Comparison of ENCODE assay signal across 16 mouse cellular contexts in genomic region chr9:124121387-124122184, GRCm38 (mm10). TPM values are rescaled to one million over a fixed set of nuclear protein-coding genes. Genes with fewer than 3 reads are reported as not detected.
DNase-seq lines count a peak whose midpoint lies in the region; TF ChIP-seq lines count a peak whose summit lies in the region.
"Had no signal": no experiment of that assay in that cellular context is flagged by ENCODE, and none has a peak within 500 bp of the region (broad histone marks: within the 10 kb centered on the region; RNA-seq: fewer than 3 reads in every experiment).

Ccr5 (plus strand) TSS chr9:124121543.

- H3K4me1 ChIP-seq in bone marrow macrophage, adult 2 months (ENCODE audit: control insufficient read depth, insufficient read depth, low read length), result peaks cover 22% of the 10 kb centered on the region
- H3K4me1 ChIP-seq in heart, embryonic 10.5 days, result no peaks in the 10 kb centered on the region; the same call in 1 of the 2 replicates
- H3K4me1 ChIP-seq: kidney, embryonic 15.5 days had no signal

- H3K27me3 ChIP-seq in heart, embryonic 10.5 days (ENCODE audit: insufficient read depth, poor library complexity, severe bottlenecking), result no peaks in the 10 kb centered on the region
- H3K27me3 ChIP-seq: kidney, embryonic 15.5 days; liver, embryonic 12.5 days had no signal

- DNase-seq in spleen, postnatal 36 days (ENCODE audit: low spot score in 2 of 2), result peak; percentile 35 to 37
- no peak for DNase-seq in spleen, postnatal 4 days (ENCODE audit: low spot score in 2 of 2)
- DNase-seq in naive thymus-derived CD4-positive, alpha-beta T cell, adult 2 months (ENCODE audit: low read depth), result peak; percentile 65
- peak; percentile 23 for DNase-seq in thymus, postnatal 4 days
- DNase-seq in gastrocnemius, postnatal 10 days, result no peak
- no peak for DNase-seq in cerebellum, postnatal 10 days
- DNase-seq in heart, embryonic 10.5 days (ENCODE audit: low spot score), result no peak
- DNase-seq: adrenal gland, adult 2 months; cerebellum, adult 9-11 months; embryo, embryonic 11 days; left cerebral cortex, postnatal 4 days; right cerebral cortex, postnatal 25 days had no signal

- no peak within 1 kb of the TSS for H3K4me3 ChIP-seq in bone marrow macrophage, adult 2 months (ENCODE audit: insufficient read depth, low read length)
- H3K4me3 ChIP-seq in heart, embryonic 10.5 days, result no peak within 1 kb of the TSS
- H3K4me3 ChIP-seq: kidney, embryonic 15.5 days; liver, embryonic 12.5 days; myocyte had no signal

- no peak for TF ChIP-seq POLR2A in bone marrow macrophage, adult 2 months (IDR thresholded peaks at IDR 0.05; ENCODE audit: borderline replicate concordance, low read depth, low read length)

- no peak for TF ChIP-seq CTCF in bone marrow macrophage, adult 2 months (IDR thresholded peaks at IDR 0.05; ENCODE audit: low read depth, low read length)

- WGBS in heart, embryonic 10.5 days, result 68% methylated on average over 3 of the region's 3 CpGs

- H3K9me3 ChIP-seq in heart, embryonic 10.5 days, result no peaks in the 10 kb centered on the region
- H3K9me3 ChIP-seq: kidney, embryonic 15.5 days; liver, embryonic 12.5 days had no signal

- H3K36me3 ChIP-seq in heart, embryonic 10.5 days, result no peaks in the 10 kb centered on the region
- H3K36me3 ChIP-seq: kidney, embryonic 15.5 days; liver, embryonic 12.5 days had no signal

- H3K27ac ChIP-seq in bone marrow macrophage, adult 2 months (ENCODE audit: insufficient read depth, low read depth, low read length), result no peak within 1 kb of the TSS
- no peak within 1 kb of the TSS for H3K27ac ChIP-seq in heart, embryonic 10.5 days
- H3K27ac ChIP-seq: kidney, embryonic 15.5 days; liver, embryonic 12.5 days had no signal

RNA-seq across cellular contexts. Expression of gene Ccr5, which starts in this region (rescaled TPM):
- 370 and 381 TPM in 2 replicates for polyA plus RNA-seq in bone marrow macrophage, adult 2 months (2012; ENCODE audit: insufficient read depth, insufficient read length, missing spikeins)
- 1 to 10 TPM in 1 of 2 experiments, under 1 TPM in 1; 0.05 to 1.7 TPM for total RNA-seq in gastrocnemius, postnatal 10 days (2021)
- 0.04 TPM in 1 of 2 replicates, not detected in the other for polyA plus RNA-seq in heart, embryonic 10.5 days (2016; fragmentation: Nextera tagmentation; extraction: Ambion mirVana)
- polyA plus RNA-seq: myocyte had no signal

Comparison
In these comparisons a context has a peak if more than half of its experiments do, and no peak if none do; other contexts are left out.
1. RNA of gene Ccr5 (polyA plus RNA-seq): 370 to 381 TPM in bone marrow macrophage, adult 2 months; 0.04 TPM in heart, embryonic 10.5 days; every median in the first group is over 100 times any median in the second.
2. DNase-seq: peak in spleen, postnatal 36 days (2 of 2), naive thymus-derived CD4-positive, alpha-beta T cell, adult 2 months (single experiment) and thymus, postnatal 4 days (single experiment); none in spleen, postnatal 4 days (0 of 2), gastrocnemius, postnatal 10 days (single experiment), cerebellum, postnatal 10 days (0 of 2) and heart, embryonic 10.5 days (single experiment).